Mouse (Mus musculus) thymus, postnatal 0 days (tissue): ENCODE results near the gene Rae1. TPM values are rescaled to one million over a fixed set of nuclear protein-coding genes. Genes with fewer than 3 reads are reported as not detected.

Experiments used
- DNase-seq: peaks from one replicate; pipeline ENCODE4 v3.0.0-alpha.2; 2015; ENCODE audit warnings: low spot score
- polyA plus RNA-seq: library from polyadenylated mRNA; unstranded; fragments of >200 nt; fragmentation: Nextera tagmentation; extraction: Ambion mirVana; gene quantifications from 2 replicates; pipeline ENCODE4 v1.2.1, GENCODE M21; 2015

The Rae1 gene
- polyA plus RNA-seq, 1 experiment from 2014 or later: 142 TPM

- DNase-seq: no peak
Measured at GRCm38 (mm10) chr2:173048041-173048745, 48.3 kb downstream of the Rae1 start.

- DNase-seq: no peak
Measured at GRCm38 (mm10) chr2:173049231-173049630, 49.3 kb downstream of the Rae1 start.

- DNase-seq: no peak
Measured at GRCm38 (mm10) chr2:173049817-173050216, 49.9 kb downstream of the Rae1 start.

GRCm38 (mm10) chr2:173050604-173051382 lies 50.9 kb downstream of the Rae1 start:
- no peak for DNase-seq

- DNase-seq: no peak
Measured at GRCm38 (mm10) chr2:173052881-173053280, 53.0 kb downstream of the Rae1 start.

GRCm38 (mm10) chr2:173053846-173054245 lies 53.9 kb downstream of the Rae1 start:
- DNase-seq: peak; percentile 65

DNA sequence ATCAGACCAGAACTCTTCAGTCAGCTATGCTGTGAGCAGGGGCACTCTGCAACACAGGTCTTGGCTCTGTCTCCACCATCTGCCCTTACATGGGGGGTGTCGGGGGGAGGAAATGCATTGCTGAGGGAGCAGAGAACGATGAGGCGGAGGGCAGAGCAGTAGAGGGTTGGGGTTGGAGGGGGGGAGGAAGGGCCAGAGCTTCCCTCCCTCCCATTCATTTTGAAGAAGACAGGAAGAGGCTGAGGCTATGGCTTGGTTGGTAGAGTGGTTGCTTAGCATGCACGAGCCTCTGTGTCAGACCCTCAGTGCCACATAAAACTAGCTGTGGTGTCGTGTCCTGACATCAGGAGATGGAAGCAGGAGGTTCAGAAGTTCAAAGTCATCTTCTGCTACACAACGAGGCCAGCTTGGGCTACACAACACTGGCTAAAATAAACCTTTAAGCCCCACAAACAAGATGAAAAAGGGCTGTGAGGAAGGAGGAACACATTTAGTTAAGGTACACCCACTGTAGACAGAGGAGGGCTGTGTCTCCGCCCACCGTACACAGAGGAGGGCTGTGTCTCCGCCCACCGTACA lies 56.5 kb downstream of the Rae1 start:
- peak; percentile 58 for DNase-seq

DNA sequence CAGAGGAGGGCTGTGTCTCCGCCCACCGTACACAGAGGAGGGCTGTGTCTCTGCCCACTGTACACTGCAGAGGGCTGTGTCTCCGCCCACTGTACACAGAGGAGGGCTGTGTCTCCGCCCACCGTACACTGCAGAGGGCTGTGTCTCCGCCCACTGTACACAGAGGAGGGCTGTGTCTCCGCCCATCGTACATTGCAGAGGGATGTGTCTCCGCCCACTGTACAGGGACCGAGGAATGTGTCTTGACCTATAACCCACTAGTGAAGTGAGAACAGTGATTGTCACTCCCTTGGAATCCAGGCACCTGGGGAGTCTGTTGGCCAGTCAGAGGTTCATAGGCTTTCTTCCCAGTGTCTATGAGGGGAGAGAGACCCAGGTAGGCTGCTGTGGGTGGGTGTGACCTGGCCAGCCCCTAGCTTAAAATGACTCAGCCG lies 57.0 kb downstream of the Rae1 start:
- DNase-seq: peak; percentile 77

DNA sequence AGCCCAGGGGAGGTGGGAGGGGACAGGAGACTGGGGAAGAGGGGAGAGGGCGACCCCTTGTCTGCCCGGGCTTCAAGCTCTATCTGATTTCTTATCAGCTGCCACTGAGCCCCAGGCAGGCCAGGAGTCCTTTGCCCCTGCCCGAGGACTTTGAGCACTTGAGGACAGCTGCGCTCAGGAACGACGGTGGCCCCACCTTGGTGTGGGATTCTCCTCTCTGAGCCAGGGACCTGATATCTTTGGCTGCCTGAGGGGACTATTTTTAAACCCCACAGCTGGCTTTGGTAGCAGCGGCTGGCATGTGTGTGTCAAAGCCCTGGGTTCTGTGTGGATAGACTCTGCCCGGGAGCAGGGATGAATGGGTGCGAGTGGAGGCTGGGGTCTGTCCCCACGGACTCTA lies 57.7 kb downstream of the Rae1 start:
- DNase-seq: no peak

GRCm38 (mm10) chr2:173058263-173058662 lies 58.3 kb downstream of the Rae1 start:
- DNase-seq: no peak

DNA sequence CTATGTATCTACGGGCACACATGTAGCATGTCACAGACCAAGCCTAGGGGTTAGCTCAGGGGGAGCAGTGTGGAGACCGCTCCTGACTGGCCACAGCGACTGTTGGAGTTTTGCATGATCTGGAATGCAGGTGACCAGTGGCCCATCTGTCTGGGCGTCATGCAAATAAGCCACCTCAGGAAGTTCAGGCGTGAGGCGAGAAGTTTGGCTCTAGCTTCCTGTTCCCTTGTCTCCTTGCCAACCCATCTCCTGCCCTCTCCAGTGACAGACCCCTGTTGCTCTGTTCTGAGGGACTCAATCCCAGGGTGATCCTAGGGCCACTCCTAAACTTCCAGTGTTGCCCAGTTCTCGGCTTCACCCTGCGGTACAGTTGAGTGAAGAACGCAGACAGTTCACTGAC lies 60.5 kb downstream of the Rae1 start:
- DNase-seq: no peak

GRCm38 (mm10) chr2:173061443-173062351 lies 61.8 kb downstream of the Rae1 start:
- peak; percentile 47 for DNase-seq

DNA sequence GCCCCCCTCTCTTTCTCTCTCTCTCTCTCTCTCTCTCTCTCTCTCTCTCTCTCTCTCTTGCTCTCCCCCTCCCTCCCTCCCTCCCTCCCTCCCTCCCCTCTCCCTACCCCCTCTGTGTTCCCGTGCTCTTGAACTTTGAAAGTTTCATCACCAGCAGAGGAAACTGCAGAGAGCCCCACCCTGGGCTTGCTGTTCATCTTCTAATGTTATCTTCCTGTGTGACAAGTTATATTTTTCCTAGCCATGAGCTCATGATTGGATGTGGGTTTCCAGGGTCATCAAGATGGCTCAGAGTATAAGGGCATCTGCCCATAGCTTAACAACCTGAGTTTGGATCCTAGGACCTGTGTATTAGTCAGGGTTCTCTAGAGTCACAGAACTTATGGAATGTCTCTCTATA lies 63.3 kb downstream of the Rae1 start:
- DNase-seq: no peak

- no peak for DNase-seq
Measured at GRCm38 (mm10) chr2:173064864-173065263, 64.9 kb downstream of the Rae1 start.

Other genes starting within 250 kb of the Rae1 start
- 7.7 and 8.1 TPM in 2 replicates for gene Bmp7, start 59.8 kb upstream of the Rae1 start, polyA plus RNA-seq
- 66.2 and 75.4 TPM in 2 replicates for gene Spo11, start 22.4 kb upstream of the Rae1 start, polyA plus RNA-seq
- gene Rbm38, start 20.4 kb downstream of the Rae1 start, polyA plus RNA-seq: 144 and 151 TPM in 2 replicates
- 0.21 and 0.26 TPM in 2 replicates for gene Ctcfl, start 119.4 kb downstream of the Rae1 start, polyA plus RNA-seq
- gene Pck1, start 152.9 kb downstream of the Rae1 start, polyA plus RNA-seq: 0.51 and 1.6 TPM in 2 replicates
- 42.1 and 52.8 TPM in 2 replicates for gene Zbp1, start 218.8 kb downstream of the Rae1 start, polyA plus RNA-seq